Mouse (Mus musculus) cerebral cortex, adult 2 months (tissue): ENCODE results near the gene D630003M21Rik.

Source experiments
- WGBS: fragments of 180-500 bp; shearing (Covaris S2); methylation state at CpG from one replicate; pipeline ENCODE4 v1.1.7; 2018; 5-methylcytosine and 5-hydroxymethylcytosine counted together

Gene D630003M21Rik

GRCm38 (mm10) chr2:158141271-158141670, 87.8 kb downstream of the D630003M21Rik start:
- 70% methylated on average over 7 of the region's 7 CpGs for WGBS

GRCm38 (mm10) chr2:158140664-158141063, 88.4 kb downstream of the D630003M21Rik start:
- 81% methylated on average over 5 of the region's 5 CpGs for WGBS

DNA sequence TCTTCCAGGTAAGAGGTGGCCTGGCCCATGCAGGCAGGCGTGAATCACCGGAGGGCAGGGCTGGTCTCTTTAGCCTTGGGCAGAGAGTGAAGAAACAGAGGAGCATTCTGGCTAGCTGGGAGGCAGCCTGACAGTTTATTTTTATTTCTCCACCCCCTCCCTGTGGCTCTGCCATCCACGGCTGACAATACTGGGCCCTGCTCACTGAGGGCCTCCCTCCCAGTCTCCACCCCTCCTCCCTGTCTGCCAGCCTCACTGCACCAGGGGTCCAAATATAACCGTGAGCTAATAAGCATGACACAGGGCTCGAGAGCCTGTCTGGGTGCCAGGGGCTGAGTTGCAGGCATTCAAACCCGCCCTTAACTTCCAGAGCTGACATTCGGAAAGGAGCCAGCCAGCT, 89.4 kb downstream of the D630003M21Rik start:
- 28% methylated on average over 7 of the region's 7 CpGs for WGBS

DNA sequence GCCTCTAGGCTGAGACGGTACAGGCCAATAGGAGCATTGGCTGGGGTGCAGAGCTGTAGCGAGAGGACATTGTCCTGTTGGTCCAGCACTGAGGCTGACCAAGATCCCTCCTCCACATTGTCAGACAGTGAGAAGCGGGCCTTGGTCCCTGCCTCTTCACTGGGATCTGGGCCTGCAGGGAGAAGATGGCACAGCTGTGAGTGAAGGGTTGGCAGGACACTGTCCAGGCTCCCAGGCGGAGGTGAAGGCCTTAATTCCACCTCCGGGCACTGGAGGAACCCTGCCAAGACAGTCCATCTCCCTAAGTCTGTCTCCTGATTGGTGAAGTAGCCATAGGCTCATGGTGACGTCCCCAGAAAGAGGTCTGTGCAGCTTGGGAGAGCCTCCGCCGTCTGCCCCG, 90.2 kb downstream of the D630003M21Rik start:
- WGBS: 94% methylated on average over 9 of the region's 9 CpGs

- 80% methylated on average over 12 of the region's 12 CpGs for WGBS
Measured at GRCm38 (mm10) chr2:158137771-158138170, 91.3 kb downstream of the D630003M21Rik start.

DNA sequence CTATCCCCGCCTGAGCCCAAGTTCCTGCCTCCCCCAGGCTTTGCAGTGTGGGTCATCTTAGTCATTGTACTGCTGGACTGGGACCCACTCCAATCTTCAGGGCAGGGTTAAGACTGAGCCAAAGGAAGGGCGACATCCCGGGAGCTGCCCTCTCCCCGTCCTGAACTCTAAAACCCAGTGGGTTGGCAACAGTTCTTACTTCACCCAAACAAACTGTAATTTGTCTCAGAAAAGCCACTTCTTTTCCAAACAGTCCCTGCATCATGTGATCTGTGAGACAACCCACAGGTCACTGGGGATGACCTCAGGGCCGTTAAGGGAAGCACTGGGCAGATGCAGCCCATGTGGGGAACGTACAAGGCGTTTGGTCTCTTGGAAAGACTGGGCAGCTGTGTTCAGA, 92.8 kb downstream of the D630003M21Rik start:
- 50% methylated on average over 7 of the region's 7 CpGs for WGBS

DNA sequence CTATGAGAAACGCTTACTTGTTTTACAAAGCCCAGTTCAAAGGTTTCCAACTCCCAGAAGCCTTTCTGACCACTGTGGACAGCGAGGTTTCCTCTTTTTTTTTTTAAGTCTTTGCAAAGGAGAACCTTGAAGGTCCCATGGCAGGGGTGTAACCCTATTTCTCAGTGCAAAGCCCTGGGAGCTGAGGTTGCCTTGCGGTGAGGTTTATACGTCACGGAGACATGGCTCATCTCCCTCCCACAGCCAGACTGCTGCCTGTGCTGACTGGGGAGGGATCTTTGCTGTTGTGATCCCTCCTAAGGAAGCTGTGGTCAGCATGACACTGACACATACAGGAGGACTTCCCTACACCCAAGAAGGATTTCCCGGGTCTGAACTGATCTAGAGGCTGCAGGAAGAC, 96.0 kb downstream of the D630003M21Rik start:
- WGBS: 74% methylated on average over 6 of the region's 6 CpGs
